Mouse (Mus musculus): ENCODE measurements around the gene Phox2a. TPM values are rescaled to one million over a fixed set of nuclear protein-coding genes. Genes with fewer than 3 reads are reported as not detected.

Phox2a gene
- total RNA-seq (2023) = not detected

DNA sequence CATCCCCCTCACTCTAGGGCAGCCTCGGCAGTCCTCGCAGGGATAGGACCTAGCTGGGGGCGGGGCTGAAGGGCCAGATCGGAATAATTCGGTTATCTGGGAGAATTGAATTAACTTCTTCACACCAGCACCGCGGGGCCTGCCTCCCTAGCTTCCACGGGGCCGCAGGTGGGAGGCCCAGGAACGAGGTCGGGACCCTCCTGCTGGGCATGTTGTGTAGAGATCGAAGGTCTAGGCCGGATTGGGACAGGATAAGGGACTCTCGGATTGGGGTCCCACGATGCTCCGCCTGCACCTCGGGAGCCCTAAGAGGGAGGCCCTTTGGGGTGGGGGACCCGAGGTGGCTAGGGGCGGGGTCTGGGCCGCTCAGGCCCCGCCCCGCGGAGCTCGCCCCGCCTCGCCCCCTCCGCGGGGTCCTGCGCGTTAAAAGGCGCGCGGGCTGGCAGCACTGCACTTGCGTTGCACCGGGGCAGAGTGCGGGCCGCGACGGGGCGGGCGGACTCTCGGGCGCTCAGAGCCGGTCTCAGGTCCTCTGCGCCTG, at the start of gene Phox2a:
Gene Phox2a, plus strand, starts transcription at position 453 of the 541 bp plus-strand sequence.

DNA sequence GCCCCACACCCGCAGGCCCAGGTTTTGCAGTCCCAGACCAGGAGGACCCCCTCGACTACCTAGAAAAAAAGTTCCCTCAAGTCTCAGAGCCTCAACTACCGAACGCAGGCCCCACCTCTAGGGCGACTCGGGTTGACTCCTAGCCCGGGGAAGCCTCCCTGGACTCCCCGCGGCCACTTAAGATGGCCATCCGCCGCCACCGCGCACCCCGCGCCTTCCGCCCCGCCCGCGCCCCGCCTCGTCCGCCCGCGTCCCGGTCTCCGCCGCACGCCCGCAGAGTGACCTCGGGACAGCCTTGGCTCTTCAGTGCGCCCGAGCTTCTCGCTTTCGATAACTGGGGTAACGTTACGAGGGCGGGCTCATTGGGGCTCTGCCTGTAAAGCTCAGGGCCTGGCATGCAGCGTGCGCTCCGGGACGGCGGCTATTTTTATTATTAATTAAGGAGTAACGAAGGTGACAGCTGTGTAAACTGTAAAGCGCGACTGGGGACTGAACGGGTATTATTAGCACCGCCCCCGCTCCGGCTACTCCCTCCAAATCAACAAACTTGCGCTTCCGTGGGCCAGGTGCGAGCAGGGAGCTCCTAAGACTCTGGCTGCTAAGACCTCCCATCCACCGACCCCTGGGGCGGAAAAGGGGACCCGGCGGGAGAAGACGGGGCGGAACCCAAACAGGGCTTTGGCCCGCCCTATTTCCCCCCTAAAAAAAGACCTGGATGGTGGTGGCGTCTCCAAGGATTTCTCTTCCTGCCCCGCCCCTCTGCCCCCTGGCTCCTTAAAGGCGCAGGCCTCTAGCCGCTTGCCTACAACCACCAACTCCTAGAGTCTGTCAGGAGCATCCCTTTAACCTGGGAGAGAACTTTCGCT, 19.7 kb downstream of the Phox2a start, which contains the start of gene Inppl1:
Gene Inppl1, minus strand, starts transcription at position 624 of the 866 bp plus-strand sequence.

DNA sequence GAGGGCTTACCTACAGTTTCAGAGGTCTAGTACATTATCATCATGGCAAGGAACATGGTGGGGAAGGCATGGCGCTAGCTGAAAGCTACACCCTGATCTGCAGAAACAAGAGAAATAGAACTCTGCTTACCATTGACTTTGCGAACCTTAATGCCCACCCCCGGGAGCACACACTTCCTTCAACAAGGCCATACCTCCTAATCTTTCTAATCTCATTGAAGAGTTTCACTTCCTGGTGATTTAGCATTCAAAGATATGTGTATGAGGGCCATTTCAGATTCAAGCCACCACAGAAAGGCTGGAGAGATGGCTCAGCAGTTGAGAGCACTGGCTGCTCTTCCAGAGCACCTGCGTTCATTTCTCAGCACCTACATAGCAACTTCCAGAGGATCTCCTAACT, 39.0 kb downstream of the Phox2a start, which contains the start of gene Folr2:
Gene Folr2, minus strand, starts transcription at position 101 of the 400 bp plus-strand sequence.

DNA sequence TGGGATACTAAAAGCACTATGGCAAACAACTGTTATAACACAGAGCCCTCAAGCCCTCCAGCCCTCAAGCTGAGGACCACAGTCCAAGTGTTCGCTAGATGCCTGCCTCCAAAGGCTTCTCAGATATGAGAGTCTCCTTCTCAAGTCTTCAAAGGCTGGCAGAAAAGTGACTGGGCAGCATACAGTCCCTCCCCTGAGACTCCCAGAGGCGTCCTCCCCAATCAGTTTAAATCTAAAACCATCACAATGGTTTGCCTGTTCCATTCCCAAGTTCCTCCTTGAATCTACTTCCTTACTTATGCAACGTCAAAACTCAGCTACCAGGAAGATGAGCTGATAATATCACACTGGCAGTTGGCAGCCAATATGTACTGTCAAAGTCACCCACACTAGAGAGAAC, 45.3 kb downstream of the Phox2a start, which contains the start of gene Anapc15:
Gene Anapc15, plus strand, starts transcription at position 301 of the 400 bp plus-strand sequence.

DNA sequence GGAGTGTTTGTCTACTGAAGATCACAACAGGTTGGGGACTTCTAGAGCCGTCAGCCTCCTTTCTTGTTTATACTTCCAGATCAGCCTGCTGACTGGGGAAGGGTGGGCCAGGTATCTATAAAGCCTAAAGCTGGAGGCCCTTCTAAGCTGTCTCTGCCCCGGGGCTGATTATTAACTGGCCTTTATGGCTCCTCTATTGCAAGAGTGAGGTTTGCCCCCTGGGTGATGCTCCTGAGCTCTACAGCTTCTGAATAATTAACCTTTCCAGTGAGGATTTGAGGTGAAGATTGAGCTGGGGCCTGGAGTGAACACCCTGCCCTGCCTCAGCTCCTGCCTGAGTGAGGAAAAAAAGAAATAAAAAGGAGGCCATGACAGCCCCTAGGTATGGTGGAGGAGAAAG, 52.5 kb downstream of the Phox2a start, which contains the start of gene Folr1:
Gene Folr1, minus strand, starts transcription at position 160 of the 400 bp plus-strand sequence.

Other genes with a start within 250 kb of the Phox2a start
- gene Art2b, start 232.7 kb upstream of the Phox2a start, total RNA-seq (2023) = under 1 TPM; 0.63 to 0.67 TPM
- gene Clpb, start 154.7 kb upstream of the Phox2a start, total RNA-seq (2023) = 10 to 100 TPM; 14.4 to 15.5 TPM
- gene Inppl1, start 19.9 kb downstream of the Phox2a start, total RNA-seq (2023) = 10 to 100 TPM; 58.4 to 64.3 TPM
- gene Folr2, start 38.9 kb downstream of the Phox2a start, total RNA-seq (2023) = 1 to 10 TPM; 3.9 to 4.3 TPM
- 10 to 100 TPM; 29.9 to 30.6 TPM for gene Anapc15, start 45.4 kb downstream of the Phox2a start, total RNA-seq (2023)
- not detected for gene Folr1, start 52.5 kb downstream of the Phox2a start, total RNA-seq (2023)
- gene Lamtor1, start 87.6 kb downstream of the Phox2a start, total RNA-seq (2023) = 100 to 1,000 TPM; 105 to 108 TPM
- gene Tomt, start 88.0 kb downstream of the Phox2a start, total RNA-seq (2023) = not detected
- gene Lrrc51, start 115.6 kb downstream of the Phox2a start, total RNA-seq (2023) = under 1 TPM in 1 of 2 experiments, not detected in 1; 0.88 TPM
- gene Numa1, start 115.8 kb downstream of the Phox2a start, total RNA-seq (2023) = 100 to 1,000 TPM; 137 to 142 TPM
- gene Il18bp, start 200.4 kb downstream of the Phox2a start, total RNA-seq (2023) = 10 to 100 TPM; 28.8 to 30.0 TPM
- 10 to 100 TPM; 18.2 to 27.3 TPM for gene Rnf121, start 247.2 kb downstream of the Phox2a start, total RNA-seq (2023)
- 1 to 10 TPM; 8.4 to 9.7 TPM for gene Xndc1, start 247.2 kb downstream of the Phox2a start, total RNA-seq (2023)
- 1 to 10 TPM in 1 of 2 experiments, under 1 TPM in 1; 0.52 to 1.5 TPM for gene Xntrpc, start 247.4 kb downstream of the Phox2a start, total RNA-seq (2023)